Mouse (Mus musculus): ENCODE data around the gene Ap1m2.

DNA sequence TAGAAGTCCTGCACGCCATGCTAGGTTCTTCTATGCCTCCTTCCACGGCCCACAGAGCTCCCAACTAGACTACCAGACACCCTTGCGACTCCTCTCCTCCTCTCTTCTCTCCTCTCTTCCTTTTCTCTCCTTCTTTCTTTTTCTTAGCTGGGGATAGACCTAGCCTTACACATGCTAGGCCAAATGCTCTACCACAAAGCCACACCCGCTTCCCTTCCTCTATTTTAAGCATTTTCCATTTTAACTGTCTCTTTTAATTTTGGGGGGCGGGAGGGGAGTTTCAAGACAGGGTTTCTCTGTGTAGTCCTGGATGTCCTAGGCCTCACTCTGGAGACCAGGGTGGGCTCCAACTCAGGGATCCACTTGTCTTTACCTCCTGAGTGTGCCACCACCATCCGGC lies 6.7 kb upstream of the Ap1m2 start:
- TF ChIP-seq POLR2A (IDR thresholded peaks at IDR 0.05; ENCODE audit: borderline replicate concordance, insufficient read depth, low read length) (no peak), CTCF (IDR thresholded peaks at IDR 0.05; ENCODE audit: borderline replicate concordance, insufficient read depth, low read depth, low read length) (no peak)

All from cerebellum, adult 2 months (tissue).